Mouse (Mus musculus): ENCODE measurements around the gene Cdc16.

Cdc16 gene

GRCm38 (mm10) chr8:13799566-13799965 is 42.1 kb downstream of the Cdc16 start:
- DNase-seq (ENCODE audit: low read depth, low spot score), result no peak

- DNase-seq (ENCODE audit: low read depth, low spot score), result no peak
These were observed 71.2 kb downstream of the Cdc16 start for GRCm38 (mm10) chr8:13828598-13829172.
